In the genomic region with DNA sequence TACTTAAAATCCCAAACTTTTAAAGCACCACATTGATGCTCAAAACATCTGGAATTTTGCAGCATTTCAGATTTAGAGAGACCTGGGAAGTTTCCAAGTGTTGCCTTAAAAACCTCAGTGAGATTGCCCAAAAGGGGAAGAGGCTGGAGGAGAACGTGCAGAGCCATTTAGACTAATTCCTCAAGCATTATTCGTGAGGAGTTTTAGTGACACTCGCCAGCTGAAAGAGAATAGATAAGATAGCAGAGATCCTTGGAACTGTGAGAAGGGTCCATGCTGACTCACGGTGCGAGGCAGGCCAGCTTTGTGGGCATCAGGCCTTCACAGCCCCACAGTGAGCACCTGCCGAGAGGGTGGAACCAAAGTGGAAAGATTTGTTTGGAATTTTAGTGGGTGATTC, we compare ENCODE assay signal across 18 mouse cellular contexts. TPM values are rescaled to one million over a fixed set of nuclear protein-coding genes. Genes with fewer than 3 reads are reported as not detected.
DNase-seq lines count a peak whose midpoint lies in the region; ATAC-seq and TF ChIP-seq lines count a peak whose summit lies in the region.
"Had no signal": no experiment of that assay in that cellular context is flagged by ENCODE, and none has a peak within 500 bp of the region (broad histone marks: within the 10 kb centered on the region; RNA-seq: fewer than 3 reads in every experiment).

No protein-coding gene starts in this region.

- peak; percentile 15; the same call in 1 of the 2 replicates for ATAC-seq in G1E (ENCODE audit: extremely low read depth, insufficient number of reproducible peaks, low FRiP score, poor library complexity, severe bottlenecking)
- peak; percentile 46; the same call in 1 of the 2 replicates for ATAC-seq in common myeloid progenitor, adult 5-6 weeks (replicated peaks; ENCODE audit: low read depth, poor library complexity, severe bottlenecking)
- peak; percentile 47; the same call in 1 of the 2 replicates for ATAC-seq in megakaryocyte-erythroid progenitor cell, adult 5-6 weeks (replicated peaks; ENCODE audit: low FRiP score, low TSS enrichment, poor library complexity, severe bottlenecking)
- ATAC-seq: forebrain, embryonic 15.5 days had no signal

- DNase-seq in G1E (ENCODE audit: low spot score) (no peak), MEL (ENCODE audit: low read depth, low spot score) (peak; percentile 62)
- DNase-seq in right cerebral cortex, postnatal 36 days (ENCODE audit: low spot score in 2 of 2), result no peak
- no peak for DNase-seq in right cerebral cortex, postnatal 10 days (ENCODE audit: low spot score in 2 of 2)
- DNase-seq: adrenal gland, adult 2 months; adrenal gland, postnatal 25 days; cerebellum, adult 2 months; cerebellum, postnatal 10 days; gastrocnemius, postnatal 36 days; heart, adult 18-20 months had no signal

- no peaks in the 10 kb centered on the region for H3K79me2 ChIP-seq in MEL (ENCODE audit: control insufficient read depth, insufficient read depth, low read length, poor library complexity)

- TF ChIP-seq CTCF in G1E (IDR thresholded peaks at IDR 0.05; ENCODE audit: low read depth, low read length) (no peak), MEL (IDR thresholded peaks at IDR 0.05 in 2 of 3, conservative IDR thresholded peaks at IDR 0.05 in 1 of 3; ENCODE audit: control insufficient read depth in 1 of 3, insufficient read depth in 1 of 3, low read depth in 2 of 3, low read length in 3 of 3, poor library complexity in 1 of 3, severe bottlenecking in 1 of 3) (no peak)

- H3K4me1 ChIP-seq in G1E (ENCODE audit: insufficient read depth, low read depth, low read length) (peaks cover 4% of the 10 kb centered on the region), MEL (ENCODE audit: control insufficient read depth in 1 of 2, insufficient read depth in 2 of 2, low read length in 2 of 2) (peaks cover 6 to 18% of the 10 kb centered on the region in 2 experiments; a peak in 3 of 4 replicates)
- H3K4me1 ChIP-seq: embryonic facial prominence, embryonic 12.5 days; hindbrain, embryonic 10.5 days had no signal

- no peak for TF ChIP-seq RAD21 in MEL (IDR thresholded peaks at IDR 0.05; ENCODE audit: low read depth, low read length)

- no peak overlapping the region for H3K27ac ChIP-seq in MEL (ENCODE audit: control insufficient read depth, low read depth, low read length)
- H3K27ac ChIP-seq: embryonic facial prominence, embryonic 12.5 days; forebrain, embryonic 15.5 days; heart, embryonic 10.5 days; hindbrain, embryonic 10.5 days; hindbrain, embryonic 14.5 days had no signal

- TF ChIP-seq EP300 in MEL (IDR thresholded peaks at IDR 0.05; ENCODE audit: low read depth in 1 of 2, low read length in 2 of 2), result peak; percentile 59 to 74

- no peak overlapping the region for H3K4me3 ChIP-seq in G1E (ENCODE audit: low read depth, low read length)
- no peak overlapping the region for H3K4me3 ChIP-seq in MEL (ENCODE audit: control insufficient read depth in 1 of 2, insufficient read depth in 1 of 2, low read depth in 2 of 2, low read length in 2 of 2)
- H3K4me3 ChIP-seq: embryonic facial prominence, embryonic 12.5 days; forebrain, embryonic 15.5 days; heart, embryonic 10.5 days; hindbrain, embryonic 10.5 days had no signal

- no peak for TF ChIP-seq POLR2A in MEL (IDR thresholded peaks at IDR 0.05; ENCODE audit: control insufficient read depth in 1 of 2, insufficient read depth in 1 of 2, low read depth in 1 of 2, low read length in 2 of 2, poor library complexity in 1 of 2)

- no peaks in the 10 kb centered on the region for H3K9me3 ChIP-seq in G1E (replicated peaks)
- no peaks in the 10 kb centered on the region for H3K9me3 ChIP-seq in MEL (replicated peaks; ENCODE audit: insufficient read depth, low read length)
- H3K9me3 ChIP-seq: embryonic facial prominence, embryonic 12.5 days; forebrain, embryonic 15.5 days; heart, embryonic 10.5 days; hindbrain, embryonic 10.5 days had no signal

- H3K27me3 ChIP-seq in G1E (ENCODE audit: insufficient read depth, low read length) (no peaks in the 10 kb centered on the region), MEL (ENCODE audit: control insufficient read depth in 1 of 2, insufficient read depth in 2 of 2, low read length in 2 of 2) (no peaks in the 10 kb centered on the region)
- H3K27me3 ChIP-seq: embryonic facial prominence, embryonic 12.5 days; forebrain, embryonic 15.5 days had no signal

- no peak overlapping the region for H3K9ac ChIP-seq in MEL (ENCODE audit: control insufficient read depth, low read depth, low read length, poor library complexity, severe bottlenecking)
- H3K9ac ChIP-seq: embryonic facial prominence, embryonic 12.5 days; forebrain, embryonic 15.5 days; hindbrain, embryonic 14.5 days had no signal

- peaks cover 27% of the 10 kb centered on the region for H3K36me3 ChIP-seq in G1E (replicated peaks)
- H3K36me3 ChIP-seq in MEL (ENCODE audit: control insufficient read depth in 1 of 2, insufficient read depth in 2 of 2, low read length in 2 of 2), result peaks cover 1 to 16% of the 10 kb centered on the region in 2 experiments
- H3K36me3 ChIP-seq: forebrain, embryonic 15.5 days had no signal

TF ChIP-seq in MEL, 35 proteins besides CTCF, POLR2A, EP300 and RAD21:
- no peak for TF ChIP-seq SIN3A (IDR thresholded peaks at IDR 0.05; ENCODE audit: low read length)
- TF ChIP-seq ELF1 (IDR thresholded peaks at IDR 0.05; ENCODE audit: low read depth, low read length), result no peak
- no peak for TF ChIP-seq CHD1 (IDR thresholded peaks at IDR 0.05; ENCODE audit: low read depth, low read length)
- no peak for TF ChIP-seq JUND (IDR thresholded peaks at IDR 0.05; ENCODE audit: low read depth, low read length)
- TF ChIP-seq TAL1 (IDR thresholded peaks at IDR 0.05; ENCODE audit: low read length), result peak; percentile 59
- TF ChIP-seq HCFC1 (IDR thresholded peaks at IDR 0.05; ENCODE audit: low read depth, low read length), result no peak
- no peak for TF ChIP-seq MYB (IDR thresholded peaks at IDR 0.05; ENCODE audit: low read depth, low read length)
- TF ChIP-seq MAFK (IDR thresholded peaks at IDR 0.05; ENCODE audit: borderline replicate concordance, low read depth, low read length), result no peak
- TF ChIP-seq ETS1 (IDR thresholded peaks at IDR 0.05; ENCODE audit: low read depth, low read length), result peak; percentile 91
- no peak for TF ChIP-seq ZKSCAN1 (IDR thresholded peaks at IDR 0.05; ENCODE audit: low read depth, low read length)
- no peak for TF ChIP-seq POLR2AphosphoS2 (IDR thresholded peaks at IDR 0.05; ENCODE audit: low read length)
- TF ChIP-seq CHD2 (IDR thresholded peaks at IDR 0.05; ENCODE audit: low read length), result no peak
- TF ChIP-seq RCOR1 (IDR thresholded peaks at IDR 0.05; ENCODE audit: low read depth, low read length), result peak; percentile 52; the same call in 1 of the 2 replicates
- no peak for TF ChIP-seq MAZ (IDR thresholded peaks at IDR 0.05; ENCODE audit: low read depth, low read length)
- no peak for TF ChIP-seq MAX (IDR thresholded peaks at IDR 0.05; ENCODE audit: low read length)
- TF ChIP-seq NRF1 (IDR thresholded peaks at IDR 0.05; ENCODE audit: insufficient read depth, low read depth, low read length, poor library complexity, severe bottlenecking), result no peak
- TF ChIP-seq POLR2AphosphoS5 (IDR thresholded peaks at IDR 0.05; ENCODE audit: borderline replicate concordance, low read depth, low read length), result no peak
- no peak for TF ChIP-seq GABPA (IDR thresholded peaks at IDR 0.05; ENCODE audit: low read depth, low read length)
- no peak for TF ChIP-seq ZC3H11A (IDR thresholded peaks at IDR 0.05; ENCODE audit: low read depth, low read length)
- TF ChIP-seq GATA1 (IDR thresholded peaks at IDR 0.05; ENCODE audit: low read depth, low read length), result peak; percentile 84
- no peak for TF ChIP-seq ZMIZ1 (IDR thresholded peaks at IDR 0.05; ENCODE audit: low read depth, low read length)
- no peak for TF ChIP-seq E2F4 (IDR thresholded peaks at IDR 0.05; ENCODE audit: borderline replicate concordance, low read depth, low read length)
- no peak for TF ChIP-seq SMC3 (IDR thresholded peaks at IDR 0.05; ENCODE audit: low read depth, low read length)
- peak; percentile 20; the same call in 1 of the 2 replicates for TF ChIP-seq MXI1 (IDR thresholded peaks at IDR 0.05; ENCODE audit: low read depth, low read length)
- no peak for TF ChIP-seq UBTF (IDR thresholded peaks at IDR 0.05; ENCODE audit: borderline replicate concordance, insufficient read depth, low read depth, low read length)
- no peak for TF ChIP-seq USF2 (IDR thresholded peaks at IDR 0.05; ENCODE audit: borderline replicate concordance in 1 of 2, insufficient read depth in 1 of 2, low read depth in 1 of 2, low read length in 2 of 2)
- TF ChIP-seq MYC (IDR thresholded peaks at IDR 0.05; ENCODE audit: low read depth, low read length), result peak; percentile 27; the same call in 1 of the 2 replicates
- TF ChIP-seq NELFE (IDR thresholded peaks at IDR 0.05; ENCODE audit: low read depth, low read length), result no peak
- peak; percentile 57; the same call in 1 of the 2 replicates for TF ChIP-seq BHLHE40 (IDR thresholded peaks at IDR 0.05; ENCODE audit: borderline replicate concordance, low read depth, low read length)
- no peak for TF ChIP-seq USF1 (IDR thresholded peaks at IDR 0.05; ENCODE audit: low read depth, low read length)
- TF ChIP-seq KAT2A (conservative IDR thresholded peaks at IDR 0.05; ENCODE audit: low read depth, low read length), result no peak
- TF ChIP-seq TCF12 (IDR thresholded peaks at IDR 0.05; ENCODE audit: low read depth, low read length), result peak; percentile 60

RNA-seq across cellular contexts. Expression of a gene that starts 39.8 kb away (rescaled TPM):
- not detected in 2 replicates for total RNA-seq in G1E (2014; fragmentation: Nextera tagmentation)
- total RNA-seq in G1E (2017), result 0.16 TPM in 1 of 2 replicates, not detected in the other
- polyA plus RNA-seq in G1E (2012), result not detected in 2 replicates
- total RNA-seq in MEL (2012; rRNA removed), result not detected in 2 replicates
- polyA plus RNA-seq in MEL (2012; ENCODE audit: insufficient read depth in 1 of 2, insufficient read length in 2 of 2, low read depth in 1 of 2, low replicate concordance in 2 of 2, missing spikeins in 1 of 2), result not detected
- total RNA-seq in common myeloid progenitor, adult 5-6 weeks (2017), result not detected in 2 replicates
- not detected in 2 replicates for total RNA-seq in megakaryocyte-erythroid progenitor cell, adult 5-6 weeks (2014; fragmentation: Nextera tagmentation)
- not detected in 2 replicates for total RNA-seq in megakaryocyte-erythroid progenitor cell, adult 5-6 weeks (2017)
- total RNA-seq: gastrocnemius, adult 8-10 months; gastrocnemius, postnatal 36 days had no signal
- polyA plus RNA-seq: adrenal gland, adult 2 months had no signal
